Mouse (Mus musculus) forebrain, embryonic 15.5 days (tissue): ENCODE measurements around the gene Nudt1. TPM values are rescaled to one million over a fixed set of nuclear protein-coding genes. Genes with fewer than 3 reads are reported as not detected.
A peak's percentile ranks its signal among the peaks of the same experiment; 100 is the strongest.

Experiments used
- ATAC-seq: fragments of 200-750 bp; cut with Nextera tagmentation; replicated peaks from 2 replicates; pipeline ENCODE4 v1.8.0; 2017; ENCODE audit warnings: mild to moderate bottlenecking, moderate TSS enrichment, moderate library complexity
- H3K27ac ChIP-seq: fragments of 300-500 bp; sonication (generic); replicated peaks from 2 replicates; pipeline ENCODE4 v1.5.1; 2015; ENCODE audit warnings: mild to moderate bottlenecking, inconsistent platforms
- H3K27me3 ChIP-seq: fragments of 300-500 bp; sonication (generic); 2 replicates; pipeline ENCODE4 v1.6.1; 2015; ENCODE audit warnings: inconsistent platforms
- H3K36me3 ChIP-seq: fragments of 300-500 bp; sonication (generic); 2 replicates; pipeline ENCODE4 v1.6.1; 2015; ENCODE audit warnings: mild to moderate bottlenecking, inconsistent platforms
- H3K4me1 ChIP-seq: fragments of 300-500 bp; sonication (generic); 2 replicates; pipeline ENCODE4 v1.6.1; 2015; ENCODE audit warnings: inconsistent platforms
- H3K4me2 ChIP-seq: fragments of 300-500 bp; sonication (generic); replicated peaks from 2 replicates; pipeline ENCODE4 v1.6.1; 2015; ENCODE audit warnings: mild to moderate bottlenecking, inconsistent platforms
- H3K4me3 ChIP-seq: fragments of 300-500 bp; sonication (generic); 2 replicates; pipeline ENCODE4 v1.5.1; 2015; ENCODE audit warnings: mild to moderate bottlenecking, inconsistent platforms
- H3K9ac ChIP-seq: fragments of 300-500 bp; sonication (generic); replicated peaks from 2 replicates; pipeline ENCODE4 v1.6.1; 2015; ENCODE audit warnings: mild to moderate bottlenecking, inconsistent platforms
- H3K9me3 ChIP-seq: fragments of 300-500 bp; sonication (generic); 2 replicates; pipeline ENCODE4 v1.6.1; 2016; ENCODE audit warnings: inconsistent platforms
- WGBS: fragments of 180-500 bp; shearing (Covaris S2); methylation state at CpG from one replicate; pipeline ENCODE4 v1.1.7; 2015; ENCODE audit warnings: mixed read lengths; 5-methylcytosine and 5-hydroxymethylcytosine counted together
- polyA plus RNA-seq: library from polyadenylated mRNA; unstranded; fragments of >200 nt; fragmentation: Nextera tagmentation; extraction: Ambion mirVana; gene quantifications from 2 replicates; pipeline ENCODE4 v1.2.1, GENCODE M21; 2015

The Nudt1 gene
- polyA plus RNA-seq, 1 experiment from 2014 or later, result 22.3 TPM

- H3K27me3 ChIP-seq, result no peaks in the 10 kb centered on the region
- H3K9ac ChIP-seq, result no peak overlapping the region
- no peak overlapping the region for H3K27ac ChIP-seq
- H3K9me3 ChIP-seq, result no peaks in the 10 kb centered on the region
- no peak overlapping the region for H3K4me3 ChIP-seq
- no peaks in the 10 kb centered on the region for H3K36me3 ChIP-seq
- H3K4me2 ChIP-seq, result no peak overlapping the region
- 73% methylated on average over 3 of the region's 3 CpGs for WGBS
- ATAC-seq, result peak; percentile 73
- peaks cover 2% of the 10 kb centered on the region; the same call in 1 of the 2 replicates for H3K4me1 ChIP-seq
Observed at GRCm38 (mm10) chr5:140371671-140372070, 50.2 kb downstream of the Nudt1 start.

GRCm38 (mm10) chr5:140373711-140374110 is 52.3 kb downstream of the Nudt1 start:
- WGBS, result 82% methylated on average over 2 of the region's 2 CpGs
- no peak overlapping the region for H3K4me3 ChIP-seq
- H3K4me2 ChIP-seq, result no peak overlapping the region
- H3K9me3 ChIP-seq, result no peaks in the 10 kb centered on the region
- H3K27ac ChIP-seq, result no peak overlapping the region
- ATAC-seq, result no peak
- no peaks in the 10 kb centered on the region for H3K36me3 ChIP-seq
- H3K27me3 ChIP-seq, result no peaks in the 10 kb centered on the region
- H3K4me1 ChIP-seq, result peaks cover 2% of the 10 kb centered on the region; the same call in 1 of the 2 replicates
- H3K9ac ChIP-seq, result no peak overlapping the region

- H3K27ac ChIP-seq, result no peak overlapping the region
- no peak overlapping the region for H3K4me2 ChIP-seq
- no peak for ATAC-seq
- no peak overlapping the region for H3K4me3 ChIP-seq
- 35% methylated on average over 3 of the region's 3 CpGs for WGBS
- H3K9ac ChIP-seq, result no peak overlapping the region
- H3K36me3 ChIP-seq, result no peaks in the 10 kb centered on the region
- H3K27me3 ChIP-seq, result no peaks in the 10 kb centered on the region
- no peaks in the 10 kb centered on the region for H3K9me3 ChIP-seq
- peaks cover 2% of the 10 kb centered on the region; the same call in 1 of the 2 replicates for H3K4me1 ChIP-seq
Observed at GRCm38 (mm10) chr5:140374226-140374625, 52.8 kb downstream of the Nudt1 start.

- no peak overlapping the region for H3K4me2 ChIP-seq
- H3K9ac ChIP-seq, result no peak overlapping the region
- no peaks in the 10 kb centered on the region for H3K36me3 ChIP-seq
- H3K27me3 ChIP-seq, result no peaks in the 10 kb centered on the region
- H3K4me1 ChIP-seq, result peaks cover 2% of the 10 kb centered on the region; the same call in 1 of the 2 replicates
- ATAC-seq, result no peak
- 88% methylated on average over 4 of the region's 4 CpGs for WGBS
- no peak overlapping the region for H3K4me3 ChIP-seq
- H3K9me3 ChIP-seq, result no peaks in the 10 kb centered on the region
- no peak overlapping the region for H3K27ac ChIP-seq
Observed at GRCm38 (mm10) chr5:140375249-140375829, 53.9 kb downstream of the Nudt1 start.

GRCm38 (mm10) chr5:140378121-140378853 is 56.8 kb downstream of the Nudt1 start:
- Histone ChIP-seq H3K9ac (no peak overlapping the region), H3K27ac (no peak overlapping the region), H3K9me3 (no peaks in the 10 kb centered on the region), H3K4me2 (no peak overlapping the region), H3K27me3 (no peaks in the 10 kb centered on the region), H3K36me3 (no peaks in the 10 kb centered on the region), H3K4me3 (no peak overlapping the region), H3K4me1 (peaks cover 2% of the 10 kb centered on the region; the same call in 1 of the 2 replicates)
- no peak for ATAC-seq
- 90% methylated on average over 6 of the region's 6 CpGs for whole genome bisulfite sequencing

GRCm38 (mm10) chr5:140379299-140379698 is 57.8 kb downstream of the Nudt1 start:
- Histone ChIP-seq H3K27me3 (no peaks in the 10 kb centered on the region), H3K4me1 (peaks cover 1% of the 10 kb centered on the region; the same call in 1 of the 2 replicates), H3K9ac (no peak overlapping the region), H3K9me3 (no peaks in the 10 kb centered on the region), H3K4me2 (no peak overlapping the region), H3K4me3 (no peak overlapping the region), H3K27ac (no peak overlapping the region), H3K36me3 (no peaks in the 10 kb centered on the region)
- no peak for ATAC-seq
- WGBS, result 78% methylated on average over 6 of the region's 6 CpGs

- Histone ChIP-seq H3K36me3 (no peaks in the 10 kb centered on the region), H3K9me3 (no peaks in the 10 kb centered on the region), H3K4me1 (no peaks in the 10 kb centered on the region), H3K27ac (no peak overlapping the region), H3K4me2 (no peak overlapping the region), H3K9ac (no peak overlapping the region), H3K4me3 (no peak overlapping the region), H3K27me3 (no peaks in the 10 kb centered on the region)
- 93% methylated on average over 7 of the region's 7 CpGs for WGBS
- ATAC-seq, result no peak
Observed at GRCm38 (mm10) chr5:140381156-140381555, 59.7 kb downstream of the Nudt1 start.

GRCm38 (mm10) chr5:140382688-140383087 is 61.2 kb downstream of the Nudt1 start:
- Histone ChIP-seq H3K27me3 (no peaks in the 10 kb centered on the region), H3K9ac (no peak overlapping the region), H3K4me1 (peaks cover 2% of the 10 kb centered on the region; the same call in 1 of the 2 replicates), H3K36me3 (no peaks in the 10 kb centered on the region), H3K4me3 (no peak overlapping the region), H3K9me3 (no peaks in the 10 kb centered on the region), H3K27ac (no peak overlapping the region), H3K4me2 (no peak overlapping the region)
- 93% methylated on average over 6 of the region's 6 CpGs for WGBS
- ATAC-seq, result no peak

GRCm38 (mm10) chr5:140383559-140383958 is 62.1 kb downstream of the Nudt1 start:
- Histone ChIP-seq H3K36me3 (no peaks in the 10 kb centered on the region), H3K4me3 (no peak overlapping the region), H3K4me1 (peaks cover 11% of the 10 kb centered on the region), H3K9me3 (no peaks in the 10 kb centered on the region), H3K27me3 (no peaks in the 10 kb centered on the region), H3K27ac (no peak overlapping the region), H3K4me2 (no peak overlapping the region), H3K9ac (no peak overlapping the region)
- 35% methylated on average over 7 of the region's 7 CpGs for WGBS
- no peak for ATAC-seq

GRCm38 (mm10) chr5:140384462-140384861 is 63.0 kb downstream of the Nudt1 start:
- whole genome bisulfite sequencing, result 92% methylated on average over 1 of the region's 1 CpGs
- Histone ChIP-seq H3K27ac (no peak overlapping the region), H3K9ac (no peak overlapping the region), H3K27me3 (no peaks in the 10 kb centered on the region), H3K9me3 (no peaks in the 10 kb centered on the region), H3K36me3 (no peaks in the 10 kb centered on the region), H3K4me3 (no peak overlapping the region), H3K4me2 (no peak overlapping the region), H3K4me1 (peaks cover 20% of the 10 kb centered on the region)
- ATAC-seq, result no peak

- no peaks in the 10 kb centered on the region for H3K9me3 ChIP-seq
- H3K4me1 ChIP-seq, result peaks cover 21% of the 10 kb centered on the region
- no peak overlapping the region for H3K4me2 ChIP-seq
- no peak for ATAC-seq
- WGBS, result 86% methylated on average over 7 of the region's 7 CpGs
- H3K4me3 ChIP-seq, result no peak overlapping the region
- H3K9ac ChIP-seq, result no peak overlapping the region
- H3K36me3 ChIP-seq, result no peaks in the 10 kb centered on the region
- H3K27me3 ChIP-seq, result no peaks in the 10 kb centered on the region
- H3K27ac ChIP-seq, result no peak overlapping the region
Observed at GRCm38 (mm10) chr5:140387236-140387635, 65.8 kb downstream of the Nudt1 start.
